Mouse (Mus musculus) midbrain, embryonic 11.5 days (tissue): ENCODE measurements around the gene Pth. TPM values are rescaled to one million over a fixed set of nuclear protein-coding genes. Genes with fewer than 3 reads are reported as not detected.

ENCODE experiments used
- ATAC-seq: fragments of 200-750 bp; cut with Nextera tagmentation; 2 replicates; pipeline ENCODE4 v1.8.0; 2017; ENCODE audit warnings: moderate TSS enrichment, moderate library complexity; ENCODE audit not compliant: low FRiP score
- DNase-seq: peaks from one replicate; pipeline ENCODE4 v3.0.0; 2015; ENCODE audit warnings: low spot score; ENCODE audit errors: missing footprints
- H3K27ac ChIP-seq: fragments of 300-500 bp; sonication (generic); 2 replicates; pipeline ENCODE4 v1.5.1; 2014; ENCODE audit warnings: low read depth, low read length
- H3K27me3 ChIP-seq: fragments of 300-500 bp; sonication (generic); 2 replicates; pipeline ENCODE4 v1.6.1; 2014; ENCODE audit warnings: mild to moderate bottlenecking, low read length, moderate library complexity, mixed read lengths; ENCODE audit not compliant: control insufficient read depth, insufficient read depth
- H3K36me3 ChIP-seq: fragments of 300-500 bp; sonication (generic); 2 replicates; pipeline ENCODE4 v1.6.1; 2014; ENCODE audit warnings: mild to moderate bottlenecking, low read length, moderate library complexity, mixed read lengths; ENCODE audit not compliant: control insufficient read depth, insufficient read depth
- H3K4me1 ChIP-seq: fragments of 300-500 bp; sonication (generic); 2 replicates; pipeline ENCODE4 v1.6.1; 2014; ENCODE audit warnings: low read length; ENCODE audit not compliant: control insufficient read depth, insufficient read depth
- H3K4me2 ChIP-seq: fragments of 300-500 bp; sonication (generic); 2 replicates; pipeline ENCODE4 v1.6.1; 2014; ENCODE audit warnings: mild to moderate bottlenecking, moderate library complexity
- H3K4me3 ChIP-seq: fragments of 300-500 bp; sonication (generic); 2 replicates; pipeline ENCODE4 v1.5.1; 2014; ENCODE audit warnings: low read depth, low read length
- H3K9ac ChIP-seq: fragments of 300-500 bp; sonication (generic); 2 replicates; pipeline ENCODE4 v1.6.1; 2014; ENCODE audit warnings: low read length
- H3K9me3 ChIP-seq: fragments of 300-500 bp; sonication (generic); 2 replicates; pipeline ENCODE4 v1.6.1; 2016; ENCODE audit warnings: low read length; ENCODE audit not compliant: control insufficient read depth
- WGBS: fragments of 180-500 bp; shearing (Covaris S2); extraction: QIAGEN DNeasy Blood & Tissue Kit; methylation state at CpG from one replicate; pipeline ENCODE4 v1.1.7; 2014; 5-methylcytosine and 5-hydroxymethylcytosine counted together
- polyA plus RNA-seq: library from polyadenylated mRNA; unstranded; fragments of >200 nt; fragmentation: Nextera tagmentation; extraction: Ambion mirVana; gene quantifications from 2 replicates; pipeline ENCODE4 v1.2.1, GENCODE M21; 2014

Pth gene
- polyA plus RNA-seq, 1 experiment from 2014 or later: not detected

GRCm38 (mm10) chr7:113367440-113367839, 20.9 kb downstream of the Pth start:
- Histone ChIP-seq H3K27me3 (no peaks in the 10 kb centered on the region), H3K4me1 (peaks cover 10% of the 10 kb centered on the region; the same call in 1 of the 2 replicates), H3K9ac (no peak overlapping the region), H3K4me3 (no peak overlapping the region), H3K4me2 (no peak overlapping the region), H3K9me3 (no peaks in the 10 kb centered on the region), H3K36me3 (no peaks in the 10 kb centered on the region), H3K27ac (no peak overlapping the region)
- WGBS: 79% methylated on average over 4 of the region's 4 CpGs
- ATAC-seq: no peak
- DNase-seq: no peak

- no peak overlapping the region for H3K4me2 ChIP-seq
- no peaks in the 10 kb centered on the region for H3K27me3 ChIP-seq
- WGBS: 89% methylated on average over 1 of the region's 1 CpGs
- no peak overlapping the region for H3K27ac ChIP-seq
- no peak overlapping the region for H3K4me3 ChIP-seq
- no peak overlapping the region for H3K9ac ChIP-seq
- DNase-seq (no peak), ATAC-seq (no peak)
- no peaks in the 10 kb centered on the region for H3K36me3 ChIP-seq
- no peaks in the 10 kb centered on the region for H3K9me3 ChIP-seq
- H3K4me1 ChIP-seq: no peaks in the 10 kb centered on the region
These were observed 39.3 kb downstream of the Pth start for GRCm38 (mm10) chr7:113349089-113349488.

GRCm38 (mm10) chr7:113347694-113348093, 40.7 kb downstream of the Pth start:
- DNase-seq (no peak), ATAC-seq (no peak)
- no peaks in the 10 kb centered on the region for H3K36me3 ChIP-seq
- no peak overlapping the region for H3K9ac ChIP-seq
- no peak overlapping the region for H3K4me3 ChIP-seq
- no peak overlapping the region for H3K27ac ChIP-seq
- no peaks in the 10 kb centered on the region for H3K27me3 ChIP-seq
- no peak overlapping the region for H3K4me2 ChIP-seq
- WGBS: 96% methylated on average over 2 of the region's 2 CpGs
- H3K9me3 ChIP-seq: no peaks in the 10 kb centered on the region
- H3K4me1 ChIP-seq: no peaks in the 10 kb centered on the region

- Histone ChIP-seq H3K4me3 (no peak overlapping the region), H3K4me2 (no peak overlapping the region), H3K4me1 (no peaks in the 10 kb centered on the region), H3K27me3 (no peaks in the 10 kb centered on the region), H3K36me3 (no peaks in the 10 kb centered on the region), H3K27ac (no peak overlapping the region), H3K9me3 (no peaks in the 10 kb centered on the region), H3K9ac (no peak overlapping the region)
- WGBS: 48% methylated on average over 4 of the region's 4 CpGs
- ATAC-seq (no peak), DNase-seq (no peak)
These were observed 41.1 kb downstream of the Pth start for GRCm38 (mm10) chr7:113347271-113347670.

Other genes with a start within 250 kb of the Pth start
- gene Arntl, start 181.1 kb downstream of the Pth start, polyA plus RNA-seq: 5.1 and 6.4 TPM in 2 replicates
- gene Btbd10, start 19.2 kb downstream of the Pth start, polyA plus RNA-seq: 37.4 and 39.6 TPM in 2 replicates
- 91.5 and 97.8 TPM in 2 replicates for gene Far1, start 125.3 kb upstream of the Pth start, polyA plus RNA-seq